ENCODE assay signal across 19 mouse cellular contexts in genomic region chr8:107165745-107166144, GRCm38 (mm10). TPM values are rescaled to one million over a fixed set of nuclear protein-coding genes. Genes with fewer than 3 reads are reported as not detected.
DNase-seq lines count a peak whose midpoint lies in the region; ATAC-seq and TF ChIP-seq lines count a peak whose summit lies in the region.
"Had no signal": no experiment of that assay in that cellular context is flagged by ENCODE, and none has a peak within 500 bp of the region (broad histone marks: within the 10 kb centered on the region; RNA-seq: fewer than 3 reads in every experiment).

No protein-coding gene starts in this region.

- no peak overlapping the region for H3K4me2 ChIP-seq in kidney, embryonic 16.5 days (replicated peaks; ENCODE audit: low read depth, low read length)
- H3K4me2 ChIP-seq in forebrain, postnatal 0 days (ENCODE audit: low read depth), result no peak overlapping the region
- H3K4me2 ChIP-seq: forebrain, embryonic 12.5 days; hindbrain, embryonic 14.5 days; limb, embryonic 12.5 days; neural tube, embryonic 13.5 days had no signal

- peak overlapping the region; percentile 39; the same call in 1 of the 2 replicates for H3K27ac ChIP-seq in kidney, adult 2 months (ENCODE audit: insufficient read depth, low read depth, low read length)
- H3K27ac ChIP-seq in kidney, embryonic 16.5 days (ENCODE audit: low read length), result no peak overlapping the region
- no peak overlapping the region for H3K27ac ChIP-seq in forebrain, postnatal 0 days (ENCODE audit: low read depth, low read length)
- H3K27ac ChIP-seq: forebrain, embryonic 12.5 days; hindbrain, embryonic 14.5 days; limb, embryonic 12.5 days; neural tube, embryonic 13.5 days; stomach, postnatal 0 days had no signal

- H3K4me1 ChIP-seq in kidney, adult 2 months (ENCODE audit: control insufficient read depth, insufficient read depth, low read length), result peaks cover 6% of the 10 kb centered on the region; the same call in 1 of the 2 replicates
- no peaks in the 10 kb centered on the region for H3K4me1 ChIP-seq in kidney, embryonic 16.5 days (ENCODE audit: insufficient read depth, low read length)
- H3K4me1 ChIP-seq in forebrain, postnatal 0 days (ENCODE audit: insufficient read depth), result no peaks in the 10 kb centered on the region
- H3K4me1 ChIP-seq: forebrain, embryonic 12.5 days; limb, embryonic 12.5 days; neural tube, embryonic 13.5 days had no signal

- no peak for TF ChIP-seq CTCF in kidney, adult 2 months (conservative IDR thresholded peaks at IDR 0.05; ENCODE audit: insufficient read depth, insufficient read length, low read depth, low read length)
- TF ChIP-seq CTCF in forebrain, postnatal 0 days (IDR thresholded peaks at IDR 0.05; ENCODE audit: low read depth), result no peak

- no peak overlapping the region for H3K9ac ChIP-seq in kidney, embryonic 16.5 days (replicated peaks; ENCODE audit: low read length)
- no peak overlapping the region for H3K9ac ChIP-seq in forebrain, postnatal 0 days
- H3K9ac ChIP-seq: forebrain, embryonic 12.5 days; hindbrain, embryonic 14.5 days; limb, embryonic 12.5 days; neural tube, embryonic 13.5 days had no signal

- no peak for ATAC-seq in kidney, embryonic 16.5 days (ENCODE audit: low FRiP score, low TSS enrichment)
- ATAC-seq in monocyte, adult 5-6 weeks (replicated peaks; ENCODE audit: insufficient number of reproducible peaks, low FRiP score, low TSS enrichment, poor library complexity, severe bottlenecking), result 0 out of 2 replicates have a peak, but pooled peaks have one; percentile 47
- ATAC-seq in forebrain, postnatal 0 days, result no peak
- ATAC-seq: intestine, embryonic 16.5 days had no signal

- no peak for DNase-seq in kidney, adult 2 months
- peak; percentile 31 for DNase-seq in CD4-positive, CD25-positive, alpha-beta regulatory T cell, adult 2 months (ENCODE audit: low read depth, low spot score)
- peak; percentile 39 to 55 for DNase-seq in thymus, postnatal 10 days (ENCODE audit: low spot score in 2 of 2)
- DNase-seq in forebrain, postnatal 0 days, result no peak
- DNase-seq in left cerebral cortex, adult 18-20 months (ENCODE audit: low spot score in 2 of 2), result no peak
- DNase-seq: adrenal gland, adult 8-10 months; cerebellum, adult 11 months; cerebellum, postnatal 25 days; heart, postnatal 14 days; lung, postnatal 14 days had no signal

- H3K9me3 ChIP-seq in kidney, embryonic 16.5 days (ENCODE audit: low read length), result no peaks in the 10 kb centered on the region
- H3K9me3 ChIP-seq in forebrain, postnatal 0 days (ENCODE audit: low read length), result no peaks in the 10 kb centered on the region
- H3K9me3 ChIP-seq: forebrain, embryonic 12.5 days; limb, embryonic 12.5 days; neural tube, embryonic 13.5 days had no signal

- peaks cover 4% of the 10 kb centered on the region for H3K36me3 ChIP-seq in kidney, adult 2 months (ENCODE audit: control insufficient read depth, insufficient read depth, low read length)
- peaks cover 46% of the 10 kb centered on the region for H3K36me3 ChIP-seq in kidney, embryonic 16.5 days (ENCODE audit: insufficient read depth, low read length)
- H3K36me3 ChIP-seq in forebrain, postnatal 0 days (ENCODE audit: insufficient read depth), result peaks cover 4% of the 10 kb centered on the region

- 73% methylated on average over 9 of the region's 9 CpGs for WGBS in kidney, adult 2 months
- 89% methylated on average over 9 of the region's 9 CpGs for WGBS in kidney, embryonic 16.5 days
- 95% methylated on average over 9 of the region's 9 CpGs for WGBS in forebrain, postnatal 0 days

- no peak for TF ChIP-seq POLR2A in kidney, adult 2 months (IDR thresholded peaks at IDR 0.05; ENCODE audit: low read depth, low read length)

- no peaks in the 10 kb centered on the region for H3K27me3 ChIP-seq in kidney, adult 2 months (replicated peaks; ENCODE audit: control insufficient read depth, insufficient read depth, low read length)
- no peaks in the 10 kb centered on the region for H3K27me3 ChIP-seq in kidney, embryonic 16.5 days (ENCODE audit: insufficient read depth, low read length)
- H3K27me3 ChIP-seq in forebrain, postnatal 0 days (ENCODE audit: insufficient read depth, low read length), result no peaks in the 10 kb centered on the region
- H3K27me3 ChIP-seq: CH12.LX; forebrain, embryonic 12.5 days; limb, embryonic 12.5 days; neural tube, embryonic 13.5 days had no signal

- no peak overlapping the region for H3K4me3 ChIP-seq in kidney, adult 2 months (ENCODE audit: insufficient read depth, low read depth, low read length)
- no peak overlapping the region for H3K4me3 ChIP-seq in kidney, embryonic 16.5 days (ENCODE audit: low read length)
- no peak overlapping the region for H3K4me3 ChIP-seq in forebrain, postnatal 0 days (ENCODE audit: low read depth, low read length)
- H3K4me3 ChIP-seq: forebrain, embryonic 12.5 days; limb, embryonic 12.5 days; neural tube, embryonic 13.5 days had no signal

RNA-seq across cellular contexts. Expression of gene Cyb5b, which starts 15.3 kb away (rescaled TPM):
- polyA plus RNA-seq in kidney, adult 2 months (2012; rRNA removed), result 186 and 203 TPM in 2 replicates
- 138 and 144 TPM in 2 replicates for polyA plus RNA-seq in kidney, embryonic 16.5 days (2015; fragmentation: Nextera tagmentation; extraction: Ambion mirVana)
- total RNA-seq in monocyte, adult 5-6 weeks (2017), result 31.0 to 54.2 TPM (median 39.3 TPM) in 3 replicates
- 105 and 127 TPM in 2 replicates for total RNA-seq in forebrain, postnatal 0 days (2014; rRNA removed)
- polyA plus RNA-seq in forebrain, postnatal 0 days (2015; fragmentation: Nextera tagmentation; extraction: Ambion mirVana), result 71.4 and 88.6 TPM in 2 replicates
- 10 to 100 TPM; 95.1 to 98.8 TPM for total RNA-seq in left cerebral cortex, adult 18-20 months (2021)

Comparison
In these comparisons a context has a peak if more than half of its experiments do, and no peak if none do; other contexts are left out.
1. DNase-seq: peak in CD4-positive, CD25-positive, alpha-beta regulatory T cell, adult 2 months (single experiment) and thymus, postnatal 10 days (2 of 2); none in kidney, adult 2 months (single experiment), forebrain, postnatal 0 days (single experiment) and left cerebral cortex, adult 18-20 months (0 of 2).